Comparison of ENCODE assay signal across 12 mouse cellular contexts in genomic region chr11:18102841-18103240, GRCm38 (mm10).
DNase-seq lines count a peak whose midpoint lies in the region.
"Had no signal": no experiment of that assay in that cellular context is flagged by ENCODE, and none has a peak within 500 bp of the region (broad histone marks: within the 10 kb centered on the region; RNA-seq: fewer than 3 reads in every experiment).

No protein-coding gene starts in this region.

- DNase-seq in adrenal gland, adult 2 months, result peak; percentile 55
- DNase-seq in adrenal gland, postnatal 25 days, result no peak
- peak; percentile 28 for DNase-seq in adrenal gland, postnatal 10 days
- DNase-seq in adrenal gland, postnatal 14 days, result peak; percentile 37
- DNase-seq in ovary, postnatal 10 days (ENCODE audit: low spot score), result no peak
- no peak for DNase-seq in left cerebral cortex, postnatal 25 days (ENCODE audit: low spot score in 2 of 2)
- DNase-seq: cerebellum, adult 11-12 months; cerebellum, adult 2 months; cerebellum, adult 9-10 months; cerebellum, postnatal 10 days; cerebellum, postnatal 25 days; forebrain, postnatal 0 days had no signal

- intact Hi-C loops in left cerebral cortex, postnatal 25 days (cut with DNase I), result no loop called here

Comparison
In these comparisons a context has a peak if more than half of its experiments do, and no peak if none do; other contexts are left out.
1. DNase-seq: peak in adrenal gland, adult 2 months (single experiment), adrenal gland, postnatal 10 days (single experiment) and adrenal gland, postnatal 14 days (single experiment); none in adrenal gland, postnatal 25 days (single experiment), ovary, postnatal 10 days (single experiment) and left cerebral cortex, postnatal 25 days (0 of 2).